Mouse (Mus musculus) thymus, adult 2 months (tissue): ENCODE results near the gene Gpat3.

Experiments used
- CTCF ChIP-seq: fragments of 200-500 bp; IDR thresholded peaks from 2 replicates; pipeline ENCODE4 v1.5.1; 2012; ENCODE audit warnings: mild to moderate bottlenecking, control low read depth, low read length, moderate library complexity, borderline replicate concordance; ENCODE audit not compliant: control insufficient read depth, poor library complexity, insufficient read depth; ENCODE audit errors: extremely low read depth
- POLR2A ChIP-seq: fragments of 200-500 bp; IDR thresholded peaks from 2 replicates; pipeline ENCODE4 v1.6.1; 2012; ENCODE audit warnings: mild to moderate bottlenecking, low read length, control low read depth, moderate library complexity; ENCODE audit not compliant: control insufficient read depth, poor library complexity, insufficient read depth; ENCODE audit errors: extremely low read depth

GRCm38 (mm10) chr5:100885216-100885615 is 39.7 kb downstream of the Gpat3 start:
- TF ChIP-seq POLR2A, result no peak
- no peak for TF ChIP-seq CTCF
